Comparison of ENCODE assay signal across 8 mouse cellular contexts in the genomic region with DNA sequence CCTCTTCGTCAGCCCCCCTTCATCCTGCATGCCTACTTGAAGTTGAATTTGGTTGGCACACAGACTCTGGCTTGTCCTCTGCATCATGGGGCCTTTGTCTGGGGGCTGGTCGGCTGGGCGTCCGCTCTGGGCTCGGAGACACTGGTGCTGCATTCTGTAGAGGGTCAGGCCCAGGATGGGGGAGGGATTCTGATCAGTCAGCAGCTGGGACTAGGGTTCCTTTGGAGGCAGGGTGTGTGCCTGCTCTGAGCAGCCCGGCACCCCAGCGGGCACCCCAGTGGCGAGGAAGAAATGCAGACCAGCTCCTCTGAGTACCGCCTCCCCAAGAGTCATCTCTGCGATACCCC.
DNase-seq lines count a peak whose midpoint lies in the region; ATAC-seq and TF ChIP-seq lines count a peak whose summit lies in the region.

No protein-coding gene starts in this region.

- peaks cover 26% of the 10 kb centered on the region for H3K4me1 ChIP-seq in thymus, adult 2 months (replicated peaks; ENCODE audit: control insufficient read depth, insufficient read depth, low read length)
- H3K4me1 ChIP-seq in limb, embryonic 13.5 days = peaks cover 43% of the 10 kb centered on the region
- H3K4me1 ChIP-seq in olfactory bulb, adult 2 months (ENCODE audit: control insufficient read depth, insufficient read depth, low read length) = peaks cover 28% of the 10 kb centered on the region

- H3K4me2 ChIP-seq in limb, embryonic 13.5 days (replicated peaks) = peak overlapping the region; percentile 53

- no peak for TF ChIP-seq CTCF in thymus, adult 2 months (IDR thresholded peaks at IDR 0.05; ENCODE audit: borderline replicate concordance, control insufficient read depth, extremely low read depth, insufficient read depth, low read length, poor library complexity)
- no peak for TF ChIP-seq CTCF in olfactory bulb, adult 2 months (IDR thresholded peaks at IDR 0.05; ENCODE audit: insufficient read depth, low read depth, low read length)

- H3K9me3 ChIP-seq in limb, embryonic 13.5 days = no peaks in the 10 kb centered on the region

- 0 out of 2 replicates have a peak, but pooled peaks have one; percentile 17 for TF ChIP-seq POLR2A in thymus, adult 2 months (IDR thresholded peaks at IDR 0.05; ENCODE audit: control insufficient read depth, extremely low read depth, insufficient read depth, low read length, poor library complexity)
- no peak for TF ChIP-seq POLR2A in olfactory bulb, adult 2 months (IDR thresholded peaks at IDR 0.05; ENCODE audit: insufficient read depth, low read depth, low read length)

- H3K27me3 ChIP-seq in thymus, adult 2 months (ENCODE audit: control insufficient read depth, insufficient read depth, low read length) = no peaks in the 10 kb centered on the region
- H3K27me3 ChIP-seq in limb, embryonic 13.5 days = no peaks in the 10 kb centered on the region

- ATAC-seq in limb, embryonic 13.5 days (ENCODE audit: low FRiP score, low read depth) = 0 out of 2 replicates have a peak, but pooled peaks have one; percentile 9

- peak overlapping the region; percentile 48; the same call in 1 of the 2 replicates for H3K9ac ChIP-seq in limb, embryonic 13.5 days

- no peaks in the 10 kb centered on the region for H3K36me3 ChIP-seq in thymus, adult 2 months (ENCODE audit: control insufficient read depth, insufficient read depth, low read length)
- H3K36me3 ChIP-seq in limb, embryonic 13.5 days = peaks cover 15% of the 10 kb centered on the region

- DNase-seq in frontal cortex, postnatal 10 days (ENCODE audit: low spot score in 2 of 2) = peak; percentile 44 to 51
- DNase-seq in frontal cortex, postnatal 25 days (ENCODE audit: low spot score in 2 of 2) = no peak
- no peak for DNase-seq in thymus, adult 2 months
- no peak for DNase-seq in thymus, adult 18-20 months
- no peak for DNase-seq in spleen, postnatal 36 days (ENCODE audit: low spot score in 2 of 2)
- DNase-seq in adrenal gland, adult 2 months = no peak

- WGBS in thymus, adult 2 months = 31% methylated on average over 10 of the region's 10 CpGs
- 23% methylated on average over 10 of the region's 10 CpGs for WGBS in limb, embryonic 13.5 days
- 49% methylated on average over 10 of the region's 10 CpGs for WGBS in olfactory bulb, adult 2 months

- H3K27ac ChIP-seq in thymus, adult 2 months (ENCODE audit: control insufficient read depth, insufficient read depth, low read length) = no peak overlapping the region
- H3K27ac ChIP-seq in limb, embryonic 13.5 days = peak overlapping the region; percentile 58; the same call in 1 of the 2 replicates
- peak overlapping the region; percentile 73 for H3K27ac ChIP-seq in olfactory bulb, adult 2 months (ENCODE audit: insufficient read depth, low read depth, low read length)

- H3K4me3 ChIP-seq in thymus, adult 2 months (ENCODE audit: control insufficient read depth, insufficient read depth, low read length) = peak overlapping the region; percentile 34
- H3K4me3 ChIP-seq in limb, embryonic 13.5 days = peak overlapping the region; percentile 18; the same call in 1 of the 2 replicates
- 0 out of 2 replicates have a peak overlapping the region, but pooled peaks have one; percentile 0 for H3K4me3 ChIP-seq in olfactory bulb, adult 2 months (ENCODE audit: insufficient read depth, low read depth, low read length)

Comparison
In these comparisons a context has a peak if more than half of its experiments do, and no peak if none do; other contexts are left out.
1. DNase-seq: peak in frontal cortex, postnatal 10 days (2 of 2); none in frontal cortex, postnatal 25 days (0 of 2), thymus, adult 2 months (single experiment), thymus, adult 18-20 months (0 of 2), spleen, postnatal 36 days (0 of 2) and adrenal gland, adult 2 months (single experiment).
2. Peak in every context shown above with its lines, with median percentiles within 50 percentile points of each other: H3K4me3 ChIP-seq.